Mouse (Mus musculus): ENCODE results near the gene Ssh2.
A peak's percentile ranks its signal among the peaks of the same experiment; 100 is the strongest.

The Ssh2 gene

DNA sequence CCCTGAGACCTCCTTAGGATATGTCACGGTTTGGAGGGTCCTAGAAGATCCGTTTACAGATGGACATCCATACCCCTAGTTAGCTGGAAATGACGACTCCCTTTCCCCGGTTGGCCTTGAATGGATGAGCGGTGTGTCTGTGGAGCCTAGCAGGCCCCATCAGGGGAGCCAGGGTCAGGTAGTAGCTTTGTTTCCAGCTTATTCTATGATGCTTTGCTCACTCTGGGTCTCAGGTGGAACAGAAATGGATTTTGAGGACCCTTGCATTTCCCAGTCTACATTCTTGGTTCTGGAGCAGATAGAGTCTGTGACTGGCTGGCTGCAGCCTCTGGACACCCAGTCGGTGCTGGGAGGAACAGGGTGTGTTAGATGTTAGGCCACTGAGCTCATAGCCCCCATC is 278.7 kb downstream of the Ssh2 start:
- no peak for DNase-seq

DNA sequence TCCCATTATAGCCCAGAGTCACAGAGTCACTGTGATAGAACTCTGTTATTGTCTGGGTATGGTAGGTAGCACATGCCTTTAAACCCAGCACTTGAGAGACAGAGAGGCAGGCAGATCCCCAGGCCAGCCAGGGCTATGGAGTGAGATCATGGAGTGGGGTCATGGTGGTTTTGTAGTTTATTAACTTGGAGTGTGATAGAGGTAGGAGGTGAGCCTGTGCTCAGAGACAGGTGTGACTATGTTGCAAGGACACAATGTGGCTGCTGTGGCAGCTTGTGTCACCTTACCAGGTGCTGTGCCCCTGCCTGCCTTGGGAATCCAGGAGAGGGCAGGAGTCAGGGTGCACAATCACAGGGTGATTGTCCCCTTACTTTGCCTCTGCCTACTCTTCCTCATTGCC is 279.4 kb downstream of the Ssh2 start:
- no peak for DNase-seq

DNA sequence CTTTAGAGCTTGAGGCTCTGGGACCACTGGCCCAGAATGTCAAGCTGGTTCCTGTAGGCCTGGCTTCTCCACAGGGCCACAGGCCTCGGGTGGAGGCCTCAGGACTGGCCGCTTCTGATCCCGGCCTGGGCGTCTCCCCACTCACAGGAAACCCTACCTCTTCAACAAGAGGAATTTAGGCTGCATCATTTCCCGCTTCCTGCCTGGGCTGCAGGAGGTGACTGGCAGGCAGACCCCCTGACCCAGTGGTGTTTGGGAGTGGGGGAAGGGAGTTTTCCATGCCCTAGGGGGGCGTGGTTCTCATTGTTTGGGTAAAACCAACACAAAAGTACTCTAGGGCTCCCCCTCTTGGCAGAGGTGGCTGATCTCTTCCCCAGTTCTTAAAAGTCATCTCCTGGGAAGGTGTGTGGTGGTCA is 281.3 kb downstream of the Ssh2 start:
- peak; percentile 82 for DNase-seq

DNA sequence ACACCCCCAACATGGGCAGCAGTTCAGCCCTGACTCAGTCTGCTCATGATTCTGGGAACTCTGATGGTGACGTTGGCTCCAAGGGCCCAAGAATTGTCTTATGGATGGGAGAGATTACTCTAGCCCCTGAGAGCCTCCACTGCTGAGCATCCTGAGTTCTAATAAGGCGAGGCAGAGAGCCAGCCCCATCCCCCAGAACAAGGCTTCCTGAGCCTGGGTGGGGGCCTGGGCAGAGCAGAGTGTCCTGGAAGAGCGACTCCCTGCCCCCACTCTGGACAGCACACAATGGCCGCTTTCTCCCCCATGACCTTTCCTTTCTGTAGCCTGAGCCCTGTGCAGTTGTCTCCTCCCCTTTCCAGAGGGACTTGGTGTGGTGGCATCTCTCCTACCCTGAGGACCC is 281.8 kb downstream of the Ssh2 start:
- no peak for DNase-seq

DNA sequence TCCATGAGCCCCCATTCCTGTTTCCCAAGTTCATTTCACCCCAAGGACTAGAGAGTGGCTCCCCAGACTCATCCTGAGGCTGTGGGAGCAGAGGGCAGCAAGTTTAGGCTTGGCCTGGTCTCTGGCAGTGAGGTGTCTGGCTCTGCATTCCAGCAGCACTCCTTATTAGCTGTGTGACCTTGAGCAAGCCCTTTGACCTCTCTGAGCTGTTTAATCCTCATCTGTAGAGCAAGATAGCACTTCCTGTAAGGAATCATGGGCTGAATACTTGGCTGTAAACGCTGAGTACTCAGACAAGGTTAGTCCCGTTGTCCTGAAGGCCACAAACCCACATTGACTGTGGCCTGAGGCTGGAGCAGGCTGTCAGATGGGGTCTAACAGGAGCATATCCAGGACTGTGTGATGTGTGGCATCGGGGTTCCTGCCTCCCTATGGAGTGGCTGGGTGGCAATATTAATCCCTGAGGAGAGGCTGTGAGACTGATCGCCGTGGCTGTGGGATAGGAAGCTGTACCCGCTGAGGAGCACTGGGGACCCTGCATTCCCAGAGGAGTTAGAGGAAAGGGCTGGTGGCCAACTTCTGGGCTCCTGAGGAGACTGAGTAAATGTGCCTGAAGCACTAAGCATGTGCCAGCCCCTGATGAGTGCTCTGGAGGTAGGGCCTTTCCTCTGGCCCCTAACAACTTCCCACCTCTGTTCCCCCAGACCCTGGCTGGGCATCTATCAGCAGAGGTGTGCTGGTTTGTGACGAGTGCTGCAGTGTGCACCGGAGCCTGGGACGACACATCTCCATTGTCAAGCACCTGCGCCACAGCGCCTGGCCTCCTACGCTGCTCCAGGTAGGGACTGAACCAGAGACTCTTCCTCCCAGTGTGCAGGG is 282.4 kb downstream of the Ssh2 start:
- DNase-seq: no peak

DNA sequence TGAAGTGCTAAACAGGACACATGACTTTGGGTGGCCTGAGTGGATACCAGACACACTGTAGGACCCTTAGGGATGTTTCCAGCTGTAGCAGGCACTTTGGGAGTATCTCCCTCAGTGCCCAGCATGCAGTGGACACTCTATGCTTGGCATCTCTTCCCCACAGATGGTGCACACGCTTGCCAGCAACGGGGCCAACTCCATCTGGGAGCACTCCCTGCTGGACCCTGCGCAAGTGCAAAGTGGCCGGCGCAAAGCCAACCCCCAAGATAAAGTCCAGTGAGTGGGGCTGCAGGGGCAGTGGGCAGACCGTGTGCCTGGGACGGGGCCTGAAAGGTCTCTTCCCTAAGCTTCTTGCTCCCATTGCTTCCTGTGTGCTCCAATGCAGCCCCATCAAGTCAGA is 283.3 kb downstream of the Ssh2 start:
- no peak for DNase-seq

DNA sequence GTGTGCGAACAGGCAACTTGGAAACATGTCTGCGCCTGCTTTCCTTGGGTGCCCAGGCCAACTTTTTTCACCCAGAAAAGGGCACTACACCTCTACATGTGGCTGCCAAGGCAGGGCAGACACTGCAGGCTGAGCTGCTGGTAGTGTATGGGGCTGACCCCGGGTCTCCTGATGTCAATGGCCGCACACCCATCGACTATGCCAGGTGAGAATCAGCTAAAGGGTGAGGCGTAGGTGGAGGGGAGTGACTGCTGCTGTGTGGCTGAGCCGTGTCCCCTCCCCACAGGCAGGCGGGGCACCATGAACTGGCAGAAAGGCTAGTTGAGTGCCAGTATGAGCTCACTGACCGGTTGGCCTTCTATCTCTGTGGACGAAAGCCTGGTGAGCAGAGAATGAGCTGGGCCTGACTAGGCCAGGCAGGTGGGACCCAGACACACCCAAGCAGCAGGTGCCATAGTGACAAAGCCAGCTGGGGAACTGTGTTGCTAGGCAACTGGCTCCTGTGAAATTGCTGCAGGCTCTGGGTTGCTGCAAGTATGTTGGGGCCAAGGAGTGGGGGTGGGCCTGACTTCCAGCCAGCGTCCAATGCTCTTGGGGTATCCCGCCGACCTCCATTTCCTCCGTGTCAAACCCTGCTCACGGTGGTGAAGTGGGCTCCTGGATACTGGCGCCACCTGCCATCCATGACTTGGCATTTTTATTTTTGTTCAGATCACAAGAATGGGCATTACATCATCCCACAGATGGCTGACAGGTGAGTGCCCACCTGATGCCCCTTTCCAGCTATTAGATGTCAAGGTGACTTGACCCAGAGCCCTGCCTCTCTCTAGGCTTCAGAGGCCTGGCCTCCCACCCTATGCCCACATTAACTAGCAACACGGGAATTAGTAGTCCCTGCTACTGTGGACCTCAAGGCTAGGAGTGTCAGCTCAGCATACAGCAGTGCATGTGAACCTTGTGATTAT is 284.6 kb downstream of the Ssh2 start:
- DNase-seq: peak; percentile 42

DNA sequence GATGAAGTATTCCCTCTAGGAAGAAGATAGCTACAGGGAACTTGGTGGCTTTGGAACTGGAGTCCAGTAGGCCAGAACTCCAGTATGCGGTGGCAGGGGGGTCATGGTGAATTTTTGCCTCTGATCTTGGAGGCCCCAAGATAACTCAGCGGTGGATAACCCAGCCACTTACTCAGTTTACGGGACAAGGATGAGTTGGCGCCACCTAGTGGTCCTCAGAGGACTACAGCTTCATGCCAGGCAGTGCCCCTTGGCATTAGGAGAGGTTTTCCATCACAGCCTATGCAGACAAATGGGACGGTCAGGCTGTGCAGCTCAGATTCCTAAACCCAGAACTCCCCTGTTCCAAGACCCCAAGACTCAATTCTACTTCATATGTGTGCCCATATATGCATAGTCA is 285.3 kb downstream of the Ssh2 start:
- peak; percentile 69 for DNase-seq

DNA sequence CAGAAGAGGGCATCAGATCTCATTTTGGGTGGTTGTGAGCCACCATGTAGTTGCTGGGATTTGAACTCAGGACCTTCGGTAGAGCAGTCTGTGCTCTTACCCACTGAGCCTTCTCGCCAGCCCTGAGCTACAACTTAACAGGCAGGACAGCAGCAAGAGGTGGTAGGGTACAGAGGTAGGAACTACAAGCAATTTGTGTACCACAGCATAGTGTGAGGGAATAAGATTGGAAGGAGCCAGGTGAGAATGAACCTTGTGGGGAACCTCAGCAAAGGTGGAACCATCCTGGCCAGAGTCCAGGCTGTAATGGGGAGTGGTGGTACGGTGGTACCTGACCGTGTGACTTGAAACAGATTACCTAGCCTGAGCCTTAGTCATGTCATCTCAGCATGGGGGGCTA is 285.9 kb downstream of the Ssh2 start:
- DNase-seq: peak; percentile 2

DNA sequence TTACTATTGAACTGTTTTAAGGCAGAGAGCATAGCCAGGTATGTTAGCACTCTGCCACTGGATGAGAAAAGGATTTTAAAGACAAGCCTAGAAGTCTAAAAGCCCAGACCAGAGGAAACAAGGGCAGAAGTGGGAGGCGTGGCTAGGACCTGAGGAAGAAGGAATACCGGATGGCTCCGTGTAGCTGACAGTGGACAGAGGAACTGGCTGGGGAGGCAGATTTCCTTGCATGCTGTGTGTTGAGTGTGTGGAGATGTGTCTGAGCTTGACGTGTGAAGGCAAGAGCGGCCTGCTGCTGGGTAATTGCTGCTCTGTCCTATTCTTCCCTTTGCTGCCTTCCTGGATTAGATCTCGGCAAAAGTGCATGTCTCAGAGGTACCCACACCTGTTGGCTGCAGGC is 286.4 kb downstream of the Ssh2 start:
- DNase-seq: peak; percentile 3

DNA sequence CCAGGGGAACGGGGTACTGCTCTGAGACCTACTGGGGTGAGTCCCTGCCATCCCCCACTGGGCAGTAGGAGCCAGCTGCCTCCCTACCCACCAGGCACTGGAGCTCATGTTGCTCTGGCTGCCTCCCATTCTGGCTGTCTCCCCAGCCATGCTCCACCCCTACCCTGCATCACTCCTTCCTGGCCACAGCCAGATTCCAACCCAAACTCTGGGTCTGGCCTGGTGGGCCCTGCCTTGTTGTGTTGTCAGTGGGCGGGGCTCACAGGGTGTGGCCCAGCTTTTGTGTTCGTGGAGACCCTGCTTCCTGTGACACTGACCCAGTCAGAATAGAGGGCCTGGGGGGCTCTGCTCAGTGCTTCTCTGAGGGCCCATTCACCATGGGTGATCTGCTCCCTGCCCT is 287.4 kb downstream of the Ssh2 start:
- DNase-seq: no peak

DNA sequence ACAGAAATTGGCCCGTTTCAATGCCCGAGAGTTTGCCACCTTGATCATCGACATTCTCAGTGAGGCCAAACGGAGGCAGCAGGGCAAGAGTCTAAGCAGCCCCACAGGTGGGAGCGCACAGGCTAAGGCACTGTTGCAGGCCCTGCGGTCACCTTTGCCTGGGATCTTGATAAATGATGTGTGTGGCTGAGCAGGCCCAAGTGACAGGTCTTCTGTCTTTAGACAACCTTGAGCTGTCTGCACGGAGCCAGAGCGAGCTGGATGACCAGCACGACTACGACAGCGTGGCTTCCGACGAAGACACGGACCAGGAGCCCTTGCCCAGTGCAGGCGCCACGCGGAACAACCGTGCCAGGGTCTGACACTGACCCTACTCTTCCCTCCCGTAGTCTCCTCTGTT is 288.3 kb downstream of the Ssh2 start:
- DNase-seq: no peak

DNA sequence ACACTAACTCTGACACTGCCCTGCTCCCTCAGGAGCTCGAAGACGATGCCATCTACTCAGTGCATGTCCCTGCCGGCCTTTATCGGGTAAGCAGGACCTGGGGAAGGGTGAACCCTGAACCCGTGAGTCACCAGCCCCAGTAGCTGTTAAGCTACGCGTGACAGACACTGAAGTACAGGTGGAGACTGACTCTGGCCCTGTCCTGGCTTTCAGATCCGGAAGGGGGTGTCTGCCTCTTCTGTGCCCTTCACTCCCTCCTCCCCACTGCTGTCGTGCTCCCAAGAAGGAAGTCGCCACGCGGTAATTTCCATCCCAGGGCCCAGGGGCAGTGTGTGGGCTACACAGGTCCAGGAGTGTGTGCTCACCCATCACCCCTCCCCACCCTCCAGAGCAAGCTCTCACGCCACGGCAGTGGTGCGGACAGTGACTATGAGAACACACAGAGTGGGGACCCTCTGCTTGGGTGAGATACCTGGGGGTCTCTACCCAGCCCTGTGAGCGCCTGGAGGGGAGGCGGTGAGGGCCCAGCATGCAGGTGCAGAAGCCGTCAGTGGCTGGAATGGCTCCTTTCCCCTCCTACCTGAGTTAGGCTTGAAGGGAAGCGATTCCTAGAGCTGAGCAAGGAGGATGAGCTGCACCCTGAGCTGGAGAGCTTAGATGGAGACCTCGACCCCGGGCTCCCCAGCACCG is 289.3 kb downstream of the Ssh2 start:
- DNase-seq: no peak

DNA sequence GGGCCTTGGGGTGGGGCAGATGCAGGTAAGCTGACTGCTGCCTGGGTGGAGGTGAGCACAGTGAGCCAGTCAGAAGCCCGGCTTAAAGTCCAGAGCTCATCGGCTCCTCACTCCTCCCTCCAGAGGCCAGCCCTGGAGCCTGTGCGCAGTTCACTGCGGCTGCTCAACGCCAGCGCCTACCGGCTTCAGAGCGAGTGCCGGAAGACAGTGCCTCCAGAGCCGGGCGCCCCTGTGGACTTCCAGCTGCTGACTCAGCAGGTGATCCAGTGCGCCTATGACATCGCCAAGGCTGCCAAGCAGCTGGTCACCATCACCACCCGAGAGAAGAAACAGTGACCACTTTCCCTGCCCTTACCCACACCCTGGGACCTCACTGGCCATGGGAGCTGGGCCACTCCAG is 290.2 kb downstream of the Ssh2 start:
- peak; percentile 86 for DNase-seq

DNA sequence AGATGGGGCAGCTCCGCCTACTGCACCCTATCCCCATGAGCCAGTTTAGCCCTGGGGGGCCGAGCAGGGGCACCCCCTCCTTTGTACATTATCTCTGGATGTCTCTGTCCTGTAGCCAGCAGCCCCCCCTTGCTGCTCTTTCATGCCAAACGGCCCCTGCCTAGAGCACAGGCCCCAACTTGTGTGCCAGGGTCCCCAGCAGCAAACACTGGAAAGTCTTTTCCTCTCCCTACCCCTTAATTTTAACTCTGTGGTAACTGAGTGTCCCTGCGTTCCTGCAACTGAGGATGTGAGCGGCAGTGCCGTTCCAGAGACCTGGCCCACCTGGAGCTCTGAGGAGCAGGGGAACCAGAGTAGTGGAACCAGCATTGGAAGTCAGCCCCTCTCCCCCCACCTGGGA is 290.9 kb downstream of the Ssh2 start:
- no peak for DNase-seq

DNA sequence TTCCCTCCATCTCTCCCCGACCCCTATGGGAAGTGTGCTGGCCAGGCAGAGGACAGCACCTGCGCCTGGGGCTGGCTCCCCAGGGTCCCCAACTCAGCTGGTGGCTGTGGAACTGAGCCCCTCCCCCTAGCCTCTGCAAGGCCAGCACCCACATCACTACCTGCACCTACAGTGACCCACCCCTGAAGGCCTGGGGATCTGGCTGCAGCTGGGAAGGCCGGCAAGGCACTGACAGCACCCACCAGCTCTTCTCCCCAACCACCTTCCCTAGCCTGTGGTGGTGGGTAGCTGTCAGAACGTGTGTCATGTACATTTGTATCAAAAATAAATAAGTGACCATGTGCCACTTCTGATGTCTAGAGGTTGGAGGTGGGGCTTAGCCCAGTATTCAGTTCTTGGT is 291.3 kb downstream of the Ssh2 start:
- DNase-seq: peak; percentile 17

DNA sequence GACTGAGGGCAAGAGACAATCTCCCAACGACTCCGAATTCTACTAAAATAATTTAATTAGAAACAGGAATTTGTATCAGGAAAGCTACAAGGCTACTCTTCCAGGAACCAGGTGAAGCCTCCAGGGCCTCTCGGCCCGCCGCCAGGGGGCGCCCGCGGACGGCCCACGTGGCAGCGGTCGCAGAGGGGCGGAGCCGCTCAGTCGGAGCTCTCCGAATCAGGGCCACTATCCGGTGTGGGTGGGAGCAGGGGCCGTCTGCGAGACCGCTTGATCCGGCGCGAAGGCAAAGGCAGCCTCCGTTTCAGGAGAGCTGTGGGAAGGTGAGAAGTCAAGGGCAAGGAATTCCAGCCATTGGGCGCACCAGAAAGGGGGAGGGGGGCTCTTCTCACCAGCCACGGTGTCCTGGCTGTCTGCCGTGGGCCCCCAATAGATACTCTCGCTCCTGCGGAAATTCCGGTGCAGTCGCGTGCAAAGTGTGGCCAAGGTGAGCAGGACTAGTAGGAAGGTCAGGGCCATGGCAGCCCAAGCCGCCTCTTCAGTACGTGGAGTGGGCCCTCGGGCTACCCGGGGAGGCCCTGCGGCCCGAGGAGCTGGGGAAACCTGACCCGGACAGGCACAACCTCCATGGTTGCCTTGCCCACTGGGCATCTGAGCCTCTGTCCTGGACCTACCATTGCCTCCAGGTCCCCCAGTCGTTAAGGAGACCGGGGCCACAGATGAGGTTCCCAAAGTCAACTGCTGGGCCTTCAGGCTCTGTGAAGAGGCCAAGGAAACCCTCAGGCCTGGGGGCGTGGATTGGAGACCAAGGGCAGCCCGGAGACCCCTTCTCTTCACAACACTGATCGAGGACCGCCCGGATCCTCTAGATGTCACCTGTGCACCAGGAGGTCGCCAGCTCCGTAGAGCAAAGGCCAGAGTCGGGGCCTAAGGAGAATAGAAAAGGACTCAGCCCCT is 292.3 kb downstream of the Ssh2 start:
- DNase-seq: peak; percentile 83
